In genomic region chr14:21773946-21774345, GRCm38 (mm10) we compare ENCODE assay signal across 27 mouse cellular contexts. TPM values are rescaled to one million over a fixed set of nuclear protein-coding genes. Genes with fewer than 3 reads are reported as not detected.
"Had no signal": no experiment of that assay in that cellular context is flagged by ENCODE, and none has a peak within 500 bp of the region (broad histone marks: within the 10 kb centered on the region; RNA-seq: fewer than 3 reads in every experiment).

No protein-coding gene starts in this region.

- H3K27me3 ChIP-seq: heart, embryonic 13.5 days; heart, embryonic 15.5 days; hindbrain, embryonic 13.5 days; hindbrain, embryonic 15.5 days; limb, embryonic 12.5 days; liver, embryonic 13.5 days; liver, embryonic 15.5 days had no signal

- H3K4me1 ChIP-seq: hindbrain, embryonic 15.5 days; liver, embryonic 15.5 days had no signal

- H3K9me3 ChIP-seq: heart, embryonic 13.5 days; heart, embryonic 15.5 days; hindbrain, embryonic 13.5 days; hindbrain, embryonic 15.5 days; limb, embryonic 10.5 days; limb, embryonic 12.5 days; liver, embryonic 13.5 days; liver, embryonic 15.5 days had no signal

- ATAC-seq: forebrain, postnatal 0 days; hindbrain, postnatal 0 days; liver, postnatal 0 days had no signal

- H3K4me2 ChIP-seq: heart, embryonic 11.5 days; heart, embryonic 13.5 days; heart, embryonic 15.5 days; hindbrain, embryonic 13.5 days; hindbrain, embryonic 15.5 days; limb, embryonic 12.5 days; liver, embryonic 13.5 days; liver, embryonic 15.5 days had no signal

- H3K9ac ChIP-seq: forebrain, postnatal 0 days; heart, embryonic 13.5 days; heart, embryonic 15.5 days; hindbrain, embryonic 13.5 days; hindbrain, embryonic 15.5 days; limb, embryonic 12.5 days; liver, embryonic 13.5 days; liver, embryonic 15.5 days; liver, postnatal 0 days had no signal

- H3K4me3 ChIP-seq: heart, adult 2 months; heart, embryonic 13.5 days; heart, embryonic 15.5 days; hindbrain, embryonic 13.5 days; hindbrain, embryonic 15.5 days; layer of hippocampus, adult 2 months; left cerebral cortex, adult 2 months; limb, embryonic 10.5 days; limb, embryonic 12.5 days; liver, embryonic 13.5 days; liver, embryonic 15.5 days had no signal

- H3K27ac ChIP-seq: heart, adult 2 months; heart, embryonic 13.5 days; heart, embryonic 15.5 days; hindbrain, embryonic 13.5 days; hindbrain, embryonic 15.5 days; hindbrain, postnatal 0 days; kidney, postnatal 0 days; layer of hippocampus, adult 2 months; limb, embryonic 10.5 days; limb, embryonic 12.5 days; liver, embryonic 13.5 days; liver, embryonic 15.5 days had no signal

- DNase-seq: forebrain, postnatal 0 days; gastrocnemius, postnatal 14 days; gastrocnemius, postnatal 36 days; heart, adult 2 months; heart, postnatal 14 days; heart, postnatal 36 days; liver; liver, embryonic 13.5 days; liver, postnatal 0 days had no signal

RNA-seq across cellular contexts. Expression of gene Dusp13, which starts 23.0 kb away (rescaled TPM):
- total RNA-seq: hematopoietic stem cell, adult 5-6 weeks; hindbrain, postnatal 0 days; left cerebral cortex, adult 2 months; left cerebral cortex, postnatal 36 days had no signal
- polyA plus RNA-seq: heart, embryonic 11.5 days; heart, embryonic 13.5 days; heart, embryonic 15.5 days; heart, postnatal 0 days; hindbrain, embryonic 11.5 days; hindbrain, embryonic 13.5 days; hindbrain, embryonic 15.5 days; intestine, embryonic 14.5 days; kidney, postnatal 0 days; limb, embryonic 10.5 days; limb, embryonic 12.5 days; liver, embryonic 13.5 days; liver, postnatal 0 days had no signal

RNA-seq across cellular contexts. Expression of gene Dupd1, which starts 59.6 kb away (rescaled TPM):
- total RNA-seq: heart, adult 2 months; heart, postnatal 36 days; hematopoietic stem cell, adult 5-6 weeks; hindbrain, postnatal 0 days; left cerebral cortex, adult 2 months; left cerebral cortex, postnatal 14 days had no signal
- polyA plus RNA-seq: heart, embryonic 11.5 days; hindbrain, embryonic 11.5 days; intestine, embryonic 14.5 days; kidney, postnatal 0 days; liver, embryonic 13.5 days; liver, postnatal 0 days had no signal
